In the genomic region with DNA sequence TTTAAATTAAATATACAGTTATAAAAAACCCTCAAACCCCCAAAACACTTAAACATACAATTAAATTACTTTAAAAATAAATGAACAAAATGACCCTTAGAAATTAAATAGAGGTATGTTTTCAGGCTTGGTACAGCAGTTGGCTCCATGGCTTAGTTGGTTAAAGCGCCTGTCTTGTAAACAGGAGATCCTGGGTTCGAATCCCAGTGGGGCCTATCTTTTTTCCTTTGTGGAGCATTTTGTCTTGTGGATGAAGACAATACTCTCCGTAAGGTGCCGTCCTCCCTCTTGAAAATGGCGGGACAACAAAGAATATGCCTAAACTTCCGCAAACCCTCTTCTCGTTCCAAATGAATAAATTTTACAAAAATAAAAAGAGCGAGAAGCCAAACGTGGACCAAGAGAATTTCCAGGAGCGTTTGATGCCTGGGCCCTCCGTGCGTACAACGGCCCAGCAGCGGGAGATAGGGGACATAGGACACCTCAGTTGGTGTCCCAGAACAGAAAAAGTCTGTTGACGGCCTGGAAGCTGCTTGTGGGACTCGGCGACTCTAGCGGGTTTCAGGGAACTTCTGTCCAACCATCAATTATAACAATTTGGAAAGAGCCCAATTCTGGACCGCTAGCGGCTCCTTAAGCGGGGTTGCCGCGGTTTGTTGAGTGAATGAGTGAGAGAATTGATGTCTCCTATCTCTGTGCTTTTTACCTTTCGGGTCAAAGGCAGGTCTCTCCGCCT, we compare ENCODE assay signal across 8 mouse cellular contexts. TPM values are rescaled to one million over a fixed set of nuclear protein-coding genes. Genes with fewer than 3 reads are reported as not detected.
DNase-seq lines count a peak whose midpoint lies in the region; ATAC-seq and TF ChIP-seq lines count a peak whose summit lies in the region.

No protein-coding gene starts in this region.

- TF ChIP-seq EP300 in MEL (IDR thresholded peaks at IDR 0.05; ENCODE audit: low read depth in 1 of 2, low read length in 2 of 2): no peak
- no peak for TF ChIP-seq EP300 in liver, postnatal 0 days (IDR thresholded peaks at IDR 0.05; ENCODE audit: low read depth)

- WGBS in liver, postnatal 0 days (ENCODE audit: insufficient replicate concordance): under 1% methylated on average over 25 of the region's 25 CpGs
- WGBS in neural tube, embryonic 14.5 days: 0% methylated on average over 25 of the region's 25 CpGs

- H3K4me1 ChIP-seq in MEL (ENCODE audit: control insufficient read depth in 1 of 2, insufficient read depth in 2 of 2, low read length in 2 of 2): peaks cover 0 to 8% of the 10 kb centered on the region in 2 experiments; a peak in 2 of 4 replicates
- no peaks in the 10 kb centered on the region for H3K4me1 ChIP-seq in embryonic fibroblast, embryonic 13.5 days (ENCODE audit: control insufficient read depth, insufficient read depth, low read length)
- H3K4me1 ChIP-seq in liver, postnatal 0 days (ENCODE audit: insufficient read depth): peaks cover 13% of the 10 kb centered on the region
- H3K4me1 ChIP-seq in neural tube, embryonic 14.5 days (ENCODE audit: control insufficient read depth, insufficient read depth, low read length): peaks cover 3% of the 10 kb centered on the region; the same call in 1 of the 2 replicates

- H3K9me3 ChIP-seq in MEL (replicated peaks; ENCODE audit: insufficient read depth, low read length): no peaks in the 10 kb centered on the region
- H3K9me3 ChIP-seq in liver, postnatal 0 days (ENCODE audit: low read length): no peaks in the 10 kb centered on the region
- no peaks in the 10 kb centered on the region for H3K9me3 ChIP-seq in neural tube, embryonic 14.5 days (ENCODE audit: control insufficient read depth, low read length)

- peak overlapping the region; percentile 80 for H3K4me2 ChIP-seq in liver, postnatal 0 days (ENCODE audit: low read depth, low read length)
- H3K4me2 ChIP-seq in neural tube, embryonic 14.5 days (ENCODE audit: low read depth, low read length): peak overlapping the region; percentile 61

- TF ChIP-seq CTCF in MEL (IDR thresholded peaks at IDR 0.05 in 2 of 3, conservative IDR thresholded peaks at IDR 0.05 in 1 of 3; ENCODE audit: control insufficient read depth in 1 of 3, insufficient read depth in 1 of 3, low read depth in 2 of 3, low read length in 3 of 3, poor library complexity in 1 of 3, severe bottlenecking in 1 of 3): no peak
- no peak for TF ChIP-seq CTCF in brain, embryonic 14.5 days (IDR thresholded peaks at IDR 0.05; ENCODE audit: borderline replicate concordance, extremely low read depth, insufficient read depth, insufficient read length)
- no peak for TF ChIP-seq CTCF in embryonic fibroblast, embryonic 13.5 days (IDR thresholded peaks at IDR 0.05; ENCODE audit: borderline replicate concordance, insufficient read depth, low read length)
- TF ChIP-seq CTCF in liver, postnatal 0 days (IDR thresholded peaks at IDR 0.05; ENCODE audit: low read depth): no peak

- DNase-seq in MEL (ENCODE audit: low read depth, low spot score): peak; percentile 92
- DNase-seq in brain, embryonic 14.5 days (ENCODE audit: low read depth): peak; percentile 95
- DNase-seq in heart, postnatal 14 days: peak; percentile 47 to 57
- DNase-seq in layer of hippocampus, adult 11-12 months (ENCODE audit: low spot score): peak; percentile 86
- peak; percentile 59 for DNase-seq in liver, postnatal 0 days
- DNase-seq in yolk sac, embryonic 10.5 days (ENCODE audit: low spot score): peak; percentile 90

- peak; percentile 54 for ATAC-seq in liver, postnatal 0 days
- ATAC-seq in neural tube, embryonic 14.5 days (ENCODE audit: low read depth): peak; percentile 87

- H3K4me3 ChIP-seq in MEL (ENCODE audit: control insufficient read depth in 1 of 2, insufficient read depth in 1 of 2, low read depth in 2 of 2, low read length in 2 of 2): peak overlapping the region; percentile 54 to 99
- peak overlapping the region; percentile 95 for H3K4me3 ChIP-seq in embryonic fibroblast, embryonic 13.5 days (ENCODE audit: insufficient read depth, low read length)
- peak overlapping the region; percentile 59 for H3K4me3 ChIP-seq in liver, postnatal 0 days (ENCODE audit: low read depth, low read length)
- peak overlapping the region; percentile 59 for H3K4me3 ChIP-seq in neural tube, embryonic 14.5 days (ENCODE audit: low read depth, low read length)

- H3K27ac ChIP-seq in MEL (ENCODE audit: control insufficient read depth, low read depth, low read length): no peak overlapping the region
- no peak overlapping the region for H3K27ac ChIP-seq in embryonic fibroblast, embryonic 13.5 days (ENCODE audit: insufficient read depth, low read length)
- no peak overlapping the region for H3K27ac ChIP-seq in liver, postnatal 0 days (ENCODE audit: low read depth)
- H3K27ac ChIP-seq in neural tube, embryonic 14.5 days (ENCODE audit: low read depth, low read length): no peak overlapping the region

- TF ChIP-seq RAD21 in MEL (IDR thresholded peaks at IDR 0.05; ENCODE audit: low read depth, low read length): no peak

- H3K79me2 ChIP-seq in MEL (ENCODE audit: control insufficient read depth, insufficient read depth, low read length, poor library complexity): peaks cover 1% of the 10 kb centered on the region; the same call in 1 of the 2 replicates

- no peak for TF ChIP-seq POLR2A in MEL (IDR thresholded peaks at IDR 0.05; ENCODE audit: control insufficient read depth in 1 of 2, insufficient read depth in 1 of 2, low read depth in 1 of 2, low read length in 2 of 2, poor library complexity in 1 of 2)
- TF ChIP-seq POLR2A in brain, embryonic 14.5 days (IDR thresholded peaks at IDR 0.05; ENCODE audit: borderline replicate concordance, extremely low read depth, insufficient read depth, insufficient read length, poor library complexity, severe bottlenecking): no peak
- no peak for TF ChIP-seq POLR2A in embryonic fibroblast, embryonic 13.5 days (IDR thresholded peaks at IDR 0.05; ENCODE audit: low read depth, low read length)

- H3K27me3 ChIP-seq in MEL (ENCODE audit: control insufficient read depth in 1 of 2, insufficient read depth in 2 of 2, low read length in 2 of 2): no peaks in the 10 kb centered on the region
- H3K27me3 ChIP-seq in liver, postnatal 0 days (ENCODE audit: insufficient read depth, low read length): no peaks in the 10 kb centered on the region
- peaks cover 3% of the 10 kb centered on the region; the same call in 1 of the 2 replicates for H3K27me3 ChIP-seq in neural tube, embryonic 14.5 days (ENCODE audit: control insufficient read depth, insufficient read depth, low read length)

- intact Hi-C loops in heart, postnatal 14 days (cut with DNase I): loop anchor here (2.0 to 5.0 kb wide), 4 partner anchors 41 to 436 kb away; no protein-coding TSS in a partner anchor

- H3K9ac ChIP-seq in MEL (ENCODE audit: control insufficient read depth, low read depth, low read length, poor library complexity, severe bottlenecking): peak overlapping the region; percentile 78
- peak overlapping the region; percentile 42; the same call in 1 of the 2 replicates for H3K9ac ChIP-seq in liver, postnatal 0 days (replicated peaks)
- peak overlapping the region; percentile 52 for H3K9ac ChIP-seq in neural tube, embryonic 14.5 days (replicated peaks; ENCODE audit: low read depth, low read length)

- H3K36me3 ChIP-seq in MEL (ENCODE audit: control insufficient read depth in 1 of 2, insufficient read depth in 2 of 2, low read length in 2 of 2): peaks cover 0 to 12% of the 10 kb centered on the region in 2 experiments; a peak in 2 of 4 replicates
- no peaks in the 10 kb centered on the region for H3K36me3 ChIP-seq in liver, postnatal 0 days (replicated peaks; ENCODE audit: insufficient read depth, low read length)
- H3K36me3 ChIP-seq in neural tube, embryonic 14.5 days (ENCODE audit: control insufficient read depth, insufficient read depth, low read length): no peaks in the 10 kb centered on the region

TF ChIP-seq in MEL, 35 proteins besides CTCF, POLR2A, EP300 and RAD21:
- 0 out of 2 replicates have a peak, but pooled peaks have one; percentile 52 for TF ChIP-seq SIN3A (IDR thresholded peaks at IDR 0.05; ENCODE audit: low read length)
- peak; percentile 100 for TF ChIP-seq TBP (IDR thresholded peaks at IDR 0.05; ENCODE audit: low read depth, low read length)
- no peak for TF ChIP-seq ZNF384 (IDR thresholded peaks at IDR 0.05; ENCODE audit: low read depth, low read length)
- peak; percentile 81 for TF ChIP-seq E2F4 (IDR thresholded peaks at IDR 0.05; ENCODE audit: borderline replicate concordance, low read depth, low read length)
- peak; percentile 56 for TF ChIP-seq KAT2A (conservative IDR thresholded peaks at IDR 0.05; ENCODE audit: low read depth, low read length)
- no peak for TF ChIP-seq RCOR1 (IDR thresholded peaks at IDR 0.05; ENCODE audit: low read depth, low read length)
- peak; percentile 56; the same call in 1 of the 2 replicates for TF ChIP-seq ELF1 (IDR thresholded peaks at IDR 0.05; ENCODE audit: low read depth, low read length)
- TF ChIP-seq GATA1 (IDR thresholded peaks at IDR 0.05; ENCODE audit: low read depth, low read length): peak; percentile 15; the same call in 1 of the 2 replicates
- TF ChIP-seq MAFK (IDR thresholded peaks at IDR 0.05; ENCODE audit: borderline replicate concordance, low read depth, low read length): peak; percentile 99

RNA-seq across cellular contexts. Expression of gene Gpx5, which starts 16.5 kb away (rescaled TPM):
- not detected in 2 replicates for total RNA-seq in MEL (2012; rRNA removed)
- polyA plus RNA-seq in MEL (2012; ENCODE audit: insufficient read depth in 1 of 2, insufficient read length in 2 of 2, low read depth in 1 of 2, low replicate concordance in 2 of 2, missing spikeins in 1 of 2): not detected
- 0.08 TPM in 2 replicates for polyA plus RNA-seq in brain, embryonic 14.5 days (2012; rRNA removed)
- polyA plus RNA-seq in embryonic fibroblast, embryonic 13.5 days (2011; ENCODE audit: insufficient read length, low read depth, missing spikeins): not detected in 2 replicates
- total RNA-seq in heart, postnatal 14 days (2021): not detected
- not detected in 2 replicates for polyA plus RNA-seq in liver, postnatal 0 days (2015; fragmentation: Nextera tagmentation; extraction: Ambion mirVana)
- not detected in 2 replicates for polyA plus RNA-seq in neural tube, embryonic 14.5 days (2014; fragmentation: Nextera tagmentation; extraction: Ambion mirVana)

RNA-seq across cellular contexts. Expression of gene Gpx6, which starts 35.9 kb away (rescaled TPM):
- total RNA-seq in MEL (2012; rRNA removed): not detected in 2 replicates
- polyA plus RNA-seq in MEL (2012; ENCODE audit: insufficient read depth in 1 of 2, insufficient read length in 2 of 2, low read depth in 1 of 2, low replicate concordance in 2 of 2, missing spikeins in 1 of 2): not detected
- 0.11 TPM in 1 of 2 replicates, not detected in the other for polyA plus RNA-seq in brain, embryonic 14.5 days (2012; rRNA removed)
- polyA plus RNA-seq in embryonic fibroblast, embryonic 13.5 days (2011; ENCODE audit: insufficient read length, low read depth, missing spikeins): not detected in 2 replicates
- not detected for total RNA-seq in heart, postnatal 14 days (2021)
- polyA plus RNA-seq in liver, postnatal 0 days (2015; fragmentation: Nextera tagmentation; extraction: Ambion mirVana): 0.08 and 0.18 TPM in 2 replicates
- 0.35 TPM in 1 of 2 replicates, not detected in the other for polyA plus RNA-seq in neural tube, embryonic 14.5 days (2014; fragmentation: Nextera tagmentation; extraction: Ambion mirVana)
